Mouse (Mus musculus) kidney, adult 2 months (tissue): ENCODE results near the gene Pex7. TPM values are rescaled to one million over a fixed set of nuclear protein-coding genes. Genes with fewer than 3 reads are reported as not detected.

ENCODE experiments used
- DNase-seq: peaks from one replicate; pipeline ENCODE4 v3.0.0; 2021
- H3K27ac ChIP-seq: fragments of 200-500 bp; 2 replicates; pipeline ENCODE4 v1.5.1; 2012; ENCODE audit warnings: low read depth, low read length, control low read depth, inconsistent platforms; ENCODE audit not compliant: insufficient read depth
- H3K27me3 ChIP-seq: fragments of 200-500 bp; replicated peaks from 2 replicates; pipeline ENCODE4 v1.6.1; 2012; ENCODE audit warnings: mild to moderate bottlenecking, moderate library complexity, low read length, inconsistent platforms; ENCODE audit not compliant: control insufficient read depth, insufficient read depth
- H3K36me3 ChIP-seq: fragments of 200-500 bp; 2 replicates; pipeline ENCODE4 v1.6.1; 2012; ENCODE audit warnings: mild to moderate bottlenecking, moderate library complexity, low read length, inconsistent platforms; ENCODE audit not compliant: control insufficient read depth, insufficient read depth
- H3K4me1 ChIP-seq: fragments of 200-500 bp; 2 replicates; pipeline ENCODE4 v1.6.1; 2011; ENCODE audit warnings: low read length; ENCODE audit not compliant: control insufficient read depth, insufficient read depth
- H3K4me3 ChIP-seq: fragments of 200-500 bp; 2 replicates; pipeline ENCODE4 v1.5.1; 2011; ENCODE audit warnings: mild to moderate bottlenecking, low read depth, low read length, control low read depth; ENCODE audit not compliant: insufficient read depth
- CTCF ChIP-seq: fragments of 200-500 bp; conservative IDR thresholded peaks from 2 replicates; pipeline ENCODE4 v1.5.1; 2011; ENCODE audit warnings: low read depth, mild to moderate bottlenecking, control low read depth, low read length, moderate library complexity, mixed read lengths; ENCODE audit not compliant: insufficient read depth, insufficient read length
- POLR2A ChIP-seq: fragments of 200-500 bp; IDR thresholded peaks from one replicate; pipeline ENCODE4 v1.6.1; 2011; ENCODE audit warnings: low read depth, low read length, control low read depth
- WGBS: fragments of 180-500 bp; shearing (Covaris S2); methylation state at CpG from one replicate; pipeline ENCODE4 v1.1.7; 2018; 5-methylcytosine and 5-hydroxymethylcytosine counted together
- polyA plus RNA-seq: library from polyadenylated mRNA; depleted of rRNA; stranded (reverse); fragments of >200 nt; gene quantifications from 2 replicates; pipeline ENCODE4 v1.2.3, GENCODE M21; 2012

The Pex7 gene
- polyA plus RNA-seq, 1 experiment = 87.4 TPM

DNA sequence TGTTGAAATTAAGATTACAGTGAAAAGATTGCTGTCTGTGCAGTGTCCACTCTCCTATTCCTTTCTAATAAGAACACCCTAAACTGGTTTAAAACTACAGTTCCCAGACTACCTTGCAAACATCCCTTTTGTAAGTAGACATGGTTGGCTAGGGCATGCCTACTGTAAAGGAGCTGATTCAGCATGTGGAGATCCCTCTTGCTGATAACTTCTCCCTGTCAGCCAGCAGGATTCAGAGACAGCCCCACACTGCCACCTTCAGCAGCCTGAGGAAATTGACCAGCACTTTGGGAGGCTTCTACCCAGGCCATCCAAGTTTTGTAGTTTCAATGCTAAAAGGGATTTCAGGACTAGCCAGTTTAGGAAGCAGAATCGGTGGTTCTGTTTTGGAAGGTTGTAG is 7.8 kb upstream of the Pex7 start:
- Histone ChIP-seq H3K4me1 (no peaks in the 10 kb centered on the region), H3K36me3 (no peaks in the 10 kb centered on the region), H3K27ac (no peak overlapping the region), H3K27me3 (no peaks in the 10 kb centered on the region; the same call in 1 of the 2 replicates), H3K4me3 (no peak overlapping the region)
- TF ChIP-seq CTCF (peak; percentile 91), POLR2A (no peak)
- 36% methylated on average over 1 of the region's 1 CpGs for WGBS
- peak; percentile 87 for DNase-seq

DNA sequence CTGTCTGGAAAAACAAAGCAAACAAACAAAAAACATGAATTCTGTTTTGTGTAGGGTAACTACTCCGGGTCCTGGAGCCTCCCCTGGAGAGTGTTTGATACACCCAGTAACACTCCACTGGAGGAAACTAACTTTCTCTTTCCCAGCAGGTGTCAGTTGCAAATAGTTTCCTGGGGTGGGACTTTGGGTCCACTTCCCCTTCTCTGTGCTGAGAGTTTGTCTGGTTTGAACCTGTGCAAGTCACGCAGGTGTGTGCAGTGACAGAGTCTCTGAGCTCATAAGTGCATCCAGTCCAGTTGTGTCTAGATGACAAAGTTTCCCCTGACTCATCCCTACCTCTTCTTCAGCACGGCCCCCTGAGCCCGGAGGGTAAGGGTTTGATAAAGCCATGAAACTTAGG is 6.3 kb upstream of the Pex7 start:
- Histone ChIP-seq H3K4me1 (no peaks in the 10 kb centered on the region), H3K27me3 (no peaks in the 10 kb centered on the region; the same call in 1 of the 2 replicates), H3K36me3 (no peaks in the 10 kb centered on the region), H3K4me3 (no peak overlapping the region), H3K27ac (no peak overlapping the region)
- DNase-seq = no peak
- no peak for TF ChIP-seq CTCF
- no peak for TF ChIP-seq POLR2A
- WGBS = 87% methylated on average over 4 of the region's 4 CpGs

GRCm38 (mm10) chr10:19911583-19911982 is 4.1 kb upstream of the Pex7 start:
- H3K27ac ChIP-seq = no peak overlapping the region
- no peak for DNase-seq
- H3K4me3 ChIP-seq = no peak overlapping the region
- H3K27me3 ChIP-seq = no peaks in the 10 kb centered on the region; the same call in 1 of the 2 replicates
- 0 out of 2 replicates have a peak, but pooled peaks have one; percentile 33 for TF ChIP-seq CTCF
- TF ChIP-seq POLR2A = no peak
- peaks cover 5% of the 10 kb centered on the region; the same call in 1 of the 2 replicates for H3K4me1 ChIP-seq
- WGBS = 45% methylated on average over 1 of the region's 1 CpGs
- H3K36me3 ChIP-seq = no peaks in the 10 kb centered on the region

DNA sequence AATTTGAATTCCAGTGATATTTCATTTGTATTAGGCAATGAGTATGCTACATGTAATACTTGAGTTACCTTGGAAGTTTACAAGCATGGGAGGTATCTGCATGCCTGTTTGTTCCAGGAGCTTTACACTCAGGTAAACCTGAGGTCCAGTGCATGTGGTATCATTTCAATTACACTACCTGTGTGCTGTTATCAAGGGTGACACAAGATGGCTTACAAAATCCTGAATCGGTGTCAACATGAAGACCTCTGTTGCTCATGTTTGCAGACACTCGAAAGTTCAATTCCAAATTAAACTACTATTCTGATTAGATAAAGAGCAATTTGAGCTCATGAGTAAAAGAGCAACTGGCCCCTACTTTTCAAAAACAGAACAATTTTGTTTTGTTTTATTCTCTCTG is 3.0 kb upstream of the Pex7 start:
- TF ChIP-seq POLR2A = no peak
- TF ChIP-seq CTCF = no peak
- Histone ChIP-seq H3K4me3 (no peak overlapping the region), H3K27ac (no peak overlapping the region), H3K4me1 (peaks cover 5% of the 10 kb centered on the region; the same call in 1 of the 2 replicates), H3K27me3 (no peaks in the 10 kb centered on the region; the same call in 1 of the 2 replicates), H3K36me3 (no peaks in the 10 kb centered on the region)
- DNase-seq = no peak
- WGBS = 88% methylated on average over 2 of the region's 2 CpGs

- WGBS = 41% methylated on average over 2 of the region's 2 CpGs
- DNase-seq = peak; percentile 71
- TF ChIP-seq POLR2A = no peak
- no peak for TF ChIP-seq CTCF
These were observed 587 bp upstream of the Pex7 start for GRCm38 (mm10) chr10:19908076-19908475.

DNA sequence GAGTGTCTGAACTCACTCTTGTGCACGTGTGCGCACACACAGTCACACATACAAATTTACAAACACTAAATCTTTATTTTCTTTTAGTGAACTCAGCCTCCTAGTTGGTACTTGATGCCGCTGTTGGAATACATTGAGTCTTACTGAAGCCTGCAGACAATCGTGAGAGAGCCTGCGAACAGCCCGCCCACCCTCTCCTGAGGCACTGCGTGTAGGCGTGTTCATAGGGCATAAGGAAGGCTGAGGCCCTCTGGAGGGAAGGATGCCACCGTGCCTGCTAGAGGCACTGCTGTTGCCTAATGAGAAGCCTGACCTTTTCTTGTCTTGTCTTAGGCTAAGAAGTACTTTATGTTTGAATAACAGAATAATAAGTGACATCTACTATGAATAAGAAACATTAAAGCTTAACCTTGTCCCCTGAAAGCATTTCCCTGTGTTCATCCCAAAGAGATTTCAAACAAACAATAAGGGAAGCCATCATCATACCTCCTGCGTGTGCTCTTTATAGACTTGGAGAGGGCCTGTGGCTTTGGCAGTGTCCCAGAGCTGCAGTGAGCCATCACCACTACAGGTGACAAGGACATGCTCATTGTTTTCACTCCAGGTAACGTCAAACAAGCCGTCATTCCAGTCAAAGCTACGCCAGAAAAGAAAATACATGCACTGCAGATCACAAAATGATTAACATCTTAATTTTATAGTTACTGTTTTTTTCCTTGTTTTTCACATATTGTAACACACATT is 3.2 kb downstream of the Pex7 start:
- peaks cover 5% of the 10 kb centered on the region; the same call in 1 of the 2 replicates for H3K4me1 ChIP-seq
- H3K36me3 ChIP-seq = no peaks in the 10 kb centered on the region
- TF ChIP-seq POLR2A = no peak
- TF ChIP-seq CTCF = no peak
- DNase-seq = no peak
- no peaks in the 10 kb centered on the region for H3K27me3 ChIP-seq
- 74% methylated on average over 13 of the region's 13 CpGs for WGBS
- H3K27ac ChIP-seq = no peak overlapping the region
- no peak overlapping the region for H3K4me3 ChIP-seq

More at GRCm38 (mm10) chr10:19908076-19908475, 587 bp upstream of the Pex7 start:
- peaks cover 5% of the 10 kb centered on the region; the same call in 1 of the 2 replicates for H3K4me1 ChIP-seq
- no peak overlapping the region for H3K4me3 ChIP-seq
- no peaks in the 10 kb centered on the region for H3K36me3 ChIP-seq
- H3K27ac ChIP-seq = 0 out of 2 replicates have a peak overlapping the region, but pooled peaks have one; percentile 46
- H3K27me3 ChIP-seq = no peaks in the 10 kb centered on the region; the same call in 1 of the 2 replicates

- H3K4me1 ChIP-seq = no peaks in the 10 kb centered on the region; the same call in 1 of the 2 replicates
- no peak overlapping the region for H3K4me3 ChIP-seq
- 83% methylated on average over 7 of the region's 7 CpGs for WGBS
- no peak overlapping the region for H3K27ac ChIP-seq
- no peak for DNase-seq
- H3K27me3 ChIP-seq = no peaks in the 10 kb centered on the region
- no peaks in the 10 kb centered on the region for H3K36me3 ChIP-seq
- TF ChIP-seq POLR2A (no peak), CTCF (no peak)
These were observed 5.5 kb downstream of the Pex7 start for GRCm38 (mm10) chr10:19901992-19902391.
